Mouse (Mus musculus) brain, embryonic 14.5 days (tissue): ENCODE data around the gene Sbk3.
A peak's percentile ranks its signal among the peaks of the same experiment; 100 is the strongest.

ENCODE experiments used
- CTCF ChIP-seq: fragments of 200-500 bp; IDR thresholded peaks from 2 replicates; pipeline ENCODE4 v1.5.1; 2012; ENCODE audit warnings: inconsistent platforms, mild to moderate bottlenecking, moderate library complexity, borderline replicate concordance; ENCODE audit not compliant: insufficient read depth, insufficient read length; ENCODE audit errors: extremely low read depth
- POLR2A ChIP-seq: fragments of 200-500 bp; IDR thresholded peaks from 2 replicates; pipeline ENCODE4 v1.6.1; 2012; ENCODE audit warnings: mild to moderate bottlenecking, inconsistent platforms, borderline replicate concordance; ENCODE audit not compliant: poor library complexity, insufficient read depth, insufficient read length, severe bottlenecking; ENCODE audit errors: extremely low read depth

- no peak for TF ChIP-seq CTCF
- TF ChIP-seq POLR2A, result peak; percentile 55; the same call in 1 of the 2 replicates
Measured at GRCm38 (mm10) chr7:5015118-5016001, 44.4 kb upstream of the Sbk3 start, which contains the start of gene Gm44973.
